Mouse (Mus musculus) heart, embryonic 15.5 days (tissue): Measurements from ENCODE around the gene Mybpc2. TPM values are rescaled to one million over a fixed set of nuclear protein-coding genes. Genes with fewer than 3 reads are reported as not detected.

Experiments
- ATAC-seq: fragments of 200-750 bp; cut with Nextera tagmentation; replicated peaks from 2 replicates; pipeline ENCODE4 v1.8.0; 2017; ENCODE audit warnings: low read depth, moderate TSS enrichment; ENCODE audit not compliant: insufficient number of reproducible peaks, insufficient read depth, low FRiP score
- H3K27ac ChIP-seq: fragments of 300-500 bp; sonication (generic); 2 replicates; pipeline ENCODE4 v1.5.1; 2015; ENCODE audit warnings: mild to moderate bottlenecking, inconsistent platforms
- H3K27me3 ChIP-seq: fragments of 300-500 bp; sonication (generic); 2 replicates; pipeline ENCODE4 v1.6.1; 2015; ENCODE audit warnings: inconsistent platforms
- H3K36me3 ChIP-seq: fragments of 300-500 bp; sonication (generic); 2 replicates; pipeline ENCODE4 v1.6.1; 2015; ENCODE audit warnings: mild to moderate bottlenecking, inconsistent platforms
- H3K4me1 ChIP-seq: fragments of 300-500 bp; sonication (generic); replicated peaks from 2 replicates; pipeline ENCODE4 v1.6.1; 2015; ENCODE audit warnings: inconsistent platforms
- H3K4me2 ChIP-seq: fragments of 300-500 bp; sonication (generic); 2 replicates; pipeline ENCODE4 v1.6.1; 2015; ENCODE audit warnings: inconsistent platforms, mild to moderate bottlenecking, moderate library complexity
- H3K4me3 ChIP-seq: fragments of 300-500 bp; sonication (generic); 2 replicates; pipeline ENCODE4 v1.5.1; 2015; ENCODE audit warnings: mild to moderate bottlenecking, inconsistent platforms
- H3K9ac ChIP-seq: fragments of 300-500 bp; sonication (generic); 2 replicates; pipeline ENCODE4 v1.6.1; 2015; ENCODE audit warnings: mild to moderate bottlenecking, inconsistent platforms
- H3K9me3 ChIP-seq: fragments of 300-500 bp; sonication (generic); replicated peaks from 2 replicates; pipeline ENCODE4 v1.6.1; 2016; ENCODE audit warnings: inconsistent platforms
- WGBS: fragments of 180-500 bp; shearing (Covaris S2); methylation state at CpG from one replicate; pipeline ENCODE4 v1.1.7; 2015; ENCODE audit warnings: mixed read lengths; 5-methylcytosine and 5-hydroxymethylcytosine counted together
- polyA plus RNA-seq: library from polyadenylated mRNA; unstranded; fragments of >200 nt; fragmentation: Nextera tagmentation; extraction: Ambion mirVana; gene quantifications from 2 replicates; pipeline ENCODE4 v1.2.1, GENCODE M21; 2015

Gene Mybpc2
- polyA plus RNA-seq, 1 experiment from 2014 or later, result 3.9 TPM

- no peaks in the 10 kb centered on the region for H3K9me3 ChIP-seq
- H3K36me3 ChIP-seq, result peaks cover 17% of the 10 kb centered on the region
- 82% methylated on average over 29 of the region's 29 CpGs for WGBS
- no peak for ATAC-seq
- no peak overlapping the region for H3K4me3 ChIP-seq
- peaks cover 18% of the 10 kb centered on the region for H3K4me1 ChIP-seq
- H3K4me2 ChIP-seq, result no peak overlapping the region
- H3K27me3 ChIP-seq, result peaks cover 16% of the 10 kb centered on the region
- H3K9ac ChIP-seq, result no peak overlapping the region
- no peak overlapping the region for H3K27ac ChIP-seq
Observed at GRCm38 (mm10) chr7:44532918-44533745, 8.7 kb upstream of the Mybpc2 start.

- Histone ChIP-seq H3K36me3 (peaks cover 12% of the 10 kb centered on the region; the same call in 1 of the 2 replicates), H3K4me3 (no peak within 1 kb of the TSS)
- WGBS, result 88% methylated on average over 4 of the region's 4 CpGs
Observed at GRCm38 (mm10) chr7:44531946-44532732, 7.7 kb upstream of the Mybpc2 start, which contains the start of gene Spib. Spib (minus strand) TSS chr7:44532071.

GRCm38 (mm10) chr7:44531207-44531606 is 6.8 kb upstream of the Mybpc2 start:
- H3K4me2 ChIP-seq, result no peak overlapping the region
- no peaks in the 10 kb centered on the region for H3K9me3 ChIP-seq
- peaks cover 13% of the 10 kb centered on the region for H3K4me1 ChIP-seq
- WGBS, result 30% methylated on average over 5 of the region's 5 CpGs
- no peak overlapping the region for H3K9ac ChIP-seq
- peaks cover 16% of the 10 kb centered on the region for H3K27me3 ChIP-seq
- no peak overlapping the region for H3K27ac ChIP-seq
- ATAC-seq, result no peak
- H3K36me3 ChIP-seq, result peaks cover 12% of the 10 kb centered on the region; the same call in 1 of the 2 replicates
- no peak overlapping the region for H3K4me3 ChIP-seq

More at GRCm38 (mm10) chr7:44531946-44532732, 7.7 kb upstream of the Mybpc2 start, which contains the start of gene Spib:
- no peak within 1 kb of the TSS for H3K9ac ChIP-seq
- no peak for ATAC-seq
- peaks cover 23% of the 10 kb centered on the region for H3K4me1 ChIP-seq
- H3K4me2 ChIP-seq, result no peak within 1 kb of the TSS
- no peak within 1 kb of the TSS for H3K27ac ChIP-seq
- H3K27me3 ChIP-seq, result peaks cover 16% of the 10 kb centered on the region
- no peaks in the 10 kb centered on the region for H3K9me3 ChIP-seq

- Histone ChIP-seq H3K4me1 (peaks cover 13% of the 10 kb centered on the region), H3K9ac (no peak overlapping the region), H3K27ac (no peak overlapping the region), H3K9me3 (no peaks in the 10 kb centered on the region), H3K36me3 (peaks cover 12% of the 10 kb centered on the region; the same call in 1 of the 2 replicates), H3K27me3 (peaks cover 16% of the 10 kb centered on the region), H3K4me3 (no peak overlapping the region), H3K4me2 (no peak overlapping the region)
- 82% methylated on average over 3 of the region's 3 CpGs for WGBS
- no peak for ATAC-seq
Observed at GRCm38 (mm10) chr7:44530507-44530906, 6.1 kb upstream of the Mybpc2 start.

- peaks cover 23% of the 10 kb centered on the region for H3K4me1 ChIP-seq
- no peak overlapping the region for H3K27ac ChIP-seq
- H3K36me3 ChIP-seq, result peaks cover 11% of the 10 kb centered on the region; the same call in 1 of the 2 replicates
- H3K9ac ChIP-seq, result no peak overlapping the region
- peaks cover 18% of the 10 kb centered on the region for H3K27me3 ChIP-seq
- no peak overlapping the region for H3K4me2 ChIP-seq
- H3K9me3 ChIP-seq, result no peaks in the 10 kb centered on the region
- no peak overlapping the region for H3K4me3 ChIP-seq
- ATAC-seq, result no peak
- 66% methylated on average over 5 of the region's 5 CpGs for WGBS
Observed at GRCm38 (mm10) chr7:44529518-44529917, 5.1 kb upstream of the Mybpc2 start.

- Histone ChIP-seq H3K4me1 (peaks cover 26% of the 10 kb centered on the region), H3K27me3 (peaks cover 33% of the 10 kb centered on the region), H3K27ac (peak overlapping the region; percentile 24; the same call in 1 of the 2 replicates), H3K9me3 (no peaks in the 10 kb centered on the region), H3K9ac (peak overlapping the region; percentile 59), H3K4me2 (peak overlapping the region; percentile 87), H3K4me3 (peak overlapping the region; percentile 48), H3K36me3 (no peaks in the 10 kb centered on the region)
- ATAC-seq, result no peak
- 4% methylated on average over 40 of the region's 40 CpGs for WGBS
Observed at GRCm38 (mm10) chr7:44527483-44528398, 3.3 kb upstream of the Mybpc2 start.

GRCm38 (mm10) chr7:44526414-44527154 is 2.1 kb upstream of the Mybpc2 start:
- 89% methylated on average over 14 of the region's 14 CpGs for WGBS
- no peaks in the 10 kb centered on the region for H3K9me3 ChIP-seq

GRCm38 (mm10) chr7:44525126-44525832 is 823 bp upstream of the Mybpc2 start:
- H3K27ac ChIP-seq, result peak overlapping the region; percentile 61
- ATAC-seq, result peak; percentile 80
- WGBS, result 13% methylated on average over 22 of the region's 22 CpGs

More at GRCm38 (mm10) chr7:44526414-44527154, 2.1 kb upstream of the Mybpc2 start:
- Histone ChIP-seq H3K4me2 (no peak overlapping the region), H3K27ac (no peak overlapping the region), H3K4me1 (peaks cover 30% of the 10 kb centered on the region), H3K4me3 (no peak overlapping the region), H3K36me3 (no peaks in the 10 kb centered on the region), H3K27me3 (peaks cover 44% of the 10 kb centered on the region), H3K9ac (no peak overlapping the region)
- no peak for ATAC-seq

GRCm38 (mm10) chr7:44523056-44523455 is 1.4 kb downstream of the Mybpc2 start:
- Histone ChIP-seq H3K4me1 (peaks cover 25% of the 10 kb centered on the region), H3K27me3 (peaks cover 48% of the 10 kb centered on the region), H3K9ac (no peak overlapping the region), H3K9me3 (no peaks in the 10 kb centered on the region), H3K4me3 (no peak overlapping the region), H3K4me2 (no peak overlapping the region), H3K27ac (no peak overlapping the region), H3K36me3 (no peaks in the 10 kb centered on the region)
- no peak for ATAC-seq
- 72% methylated on average over 2 of the region's 2 CpGs for WGBS

More at GRCm38 (mm10) chr7:44525126-44525832, 823 bp upstream of the Mybpc2 start:
- peaks cover 31% of the 10 kb centered on the region for H3K4me1 ChIP-seq
- H3K9ac ChIP-seq, result peak overlapping the region; percentile 43
- no peaks in the 10 kb centered on the region for H3K36me3 ChIP-seq
- peaks cover 54% of the 10 kb centered on the region for H3K27me3 ChIP-seq
- no peaks in the 10 kb centered on the region for H3K9me3 ChIP-seq
- peak overlapping the region; percentile 64 for H3K4me2 ChIP-seq
- H3K4me3 ChIP-seq, result peak overlapping the region; percentile 30
